Mouse (Mus musculus) gastrocnemius, postnatal 4 days (tissue): Measurements from ENCODE around the gene Tigd3. TPM values are rescaled to one million over a fixed set of nuclear protein-coding genes. Genes with fewer than 3 reads are reported as not detected.

Source experiments
- DNase-seq, 2 experiments: peaks; one replicate each; pipeline ENCODE4 v3.0.0; 2021 to 2022; ENCODE audit warnings: low spot score in 2 of 2, mixed read lengths in 2 of 2
- long read RNA-seq, 2 experiments: library from polyadenylated mRNA; stranded (forward); transcript quantifications; one replicate each; pipeline ENCODE4 v2.0.0; 2021
- total RNA-seq, 2 experiments: library from RNA; stranded (reverse); gene quantifications; 2 replicates each; pipeline ENCODE4 v1.2.3; 2021

The Tigd3 gene
- total RNA-seq, result 1 to 10 TPM; 1.5 to 2.6 TPM
- long read RNA-seq, experiment 1, partial matches to known transcripts, result 0 of 2 reads
- long read RNA-seq, experiment 1, other reads (novel, unspliced or antisense), result 0 of 2 reads
- long read RNA-seq, experiment 2, partial matches to known transcripts, result 0 of 2 reads
- long read RNA-seq, experiment 2, other reads (novel, unspliced or antisense), result 1 of 2 reads

GRCm38 (mm10) chr19:5894002-5894678, at the start of gene Tigd3:
Gene Tigd3 (minus strand): TSS chr19:5894149.
- peak; percentile 87 to 96 for DNase-seq

GRCm38 (mm10) chr19:5943404-5943803, 49.5 kb upstream of the Tigd3 start:
- DNase-seq, result no peak

GRCm38 (mm10) chr19:5942581-5942980, 48.6 kb upstream of the Tigd3 start:
- DNase-seq, result no peak

- no peak for DNase-seq
These were observed 46.7 kb upstream of the Tigd3 start for GRCm38 (mm10) chr19:5940656-5941055.

- peak; percentile 79 to 90 for DNase-seq
These were observed 46.2 kb upstream of the Tigd3 start for GRCm38 (mm10) chr19:5940173-5940572.

- DNase-seq, result no peak
These were observed 45.8 kb upstream of the Tigd3 start for GRCm38 (mm10) chr19:5939715-5940114.

GRCm38 (mm10) chr19:5938516-5938915, 44.6 kb upstream of the Tigd3 start:
- DNase-seq, result no peak

GRCm38 (mm10) chr19:5937836-5938406, 44.0 kb upstream of the Tigd3 start:
- DNase-seq, result no peak

- DNase-seq, result no peak
These were observed 43.3 kb upstream of the Tigd3 start for GRCm38 (mm10) chr19:5937095-5937835.

- DNase-seq, result no peak
These were observed 41.7 kb upstream of the Tigd3 start for GRCm38 (mm10) chr19:5935691-5936090.

- DNase-seq, result peak; percentile 53 to 65
These were observed 41.3 kb upstream of the Tigd3 start for GRCm38 (mm10) chr19:5935266-5935665.

- DNase-seq, result peak in 1 of 2 experiments; percentile 54
These were observed 36.0 kb upstream of the Tigd3 start for GRCm38 (mm10) chr19:5929634-5930596.

GRCm38 (mm10) chr19:5928546-5928945, 34.6 kb upstream of the Tigd3 start:
- no peak for DNase-seq

GRCm38 (mm10) chr19:5928104-5928503, 34.2 kb upstream of the Tigd3 start:
- DNase-seq, result no peak

GRCm38 (mm10) chr19:5927532-5927931, 33.6 kb upstream of the Tigd3 start:
- no peak for DNase-seq

GRCm38 (mm10) chr19:5927026-5927425, 33.1 kb upstream of the Tigd3 start:
- DNase-seq, result no peak

GRCm38 (mm10) chr19:5925311-5925855, 31.4 kb upstream of the Tigd3 start:
- DNase-seq, result peak in 1 of 2 experiments; percentile 30

- DNase-seq, result peak; percentile 96 to 98
These were observed 30.8 kb upstream of the Tigd3 start, which contains the start of gene Cdc42ep2 for GRCm38 (mm10) chr19:5924713-5925093. Gene Cdc42ep2 (minus strand): TSS chr19:5924816.

- DNase-seq, result peak; percentile 87 to 97
These were observed 30.2 kb upstream of the Tigd3 start for GRCm38 (mm10) chr19:5923990-5924712.

- no peak for DNase-seq
These were observed 29.0 kb upstream of the Tigd3 start for GRCm38 (mm10) chr19:5922963-5923362.
